Mouse (Mus musculus): ENCODE measurements around the gene Plscr2. TPM values are rescaled to one million over a fixed set of nuclear protein-coding genes. Genes with fewer than 3 reads are reported as not detected.

Plscr2 gene
- polyA plus RNA-seq, 1 experiment from 2014 or later, result 0.23 TPM

DNA sequence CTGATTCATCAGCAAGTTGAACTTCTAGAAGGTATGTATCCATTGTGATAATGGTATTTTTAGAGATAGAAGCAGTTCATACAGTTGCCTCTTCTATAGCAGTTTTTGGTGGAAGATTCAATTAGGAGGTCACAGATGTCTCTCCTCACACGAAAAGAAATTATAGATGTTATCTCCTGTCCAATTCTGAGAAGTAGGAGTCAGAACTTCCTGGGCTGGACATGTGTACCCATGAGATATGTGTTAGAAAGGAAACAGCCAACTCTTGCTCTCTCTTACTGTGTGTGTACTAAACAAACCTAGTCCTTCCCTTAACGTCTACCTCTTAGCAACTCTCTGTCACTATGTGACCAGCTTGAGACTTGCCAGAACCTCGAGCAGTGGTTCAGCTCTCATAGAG is 14.3 kb downstream of the Plscr2 start:
- no peaks in the 10 kb centered on the region for H3K36me3 ChIP-seq (ENCODE audit: control insufficient read depth, insufficient read depth, low read length)
- ATAC-seq (ENCODE audit: insufficient number of reproducible peaks, low FRiP score, low TSS enrichment, low read depth), result no peak
- H3K27ac ChIP-seq (replicated peaks; ENCODE audit: low read depth, low read length), result no peak overlapping the region
- no peaks in the 10 kb centered on the region for H3K9me3 ChIP-seq (ENCODE audit: control insufficient read depth, low read length)
- no peak for DNase-seq (ENCODE audit: low spot score)
- no peak overlapping the region for H3K9ac ChIP-seq (ENCODE audit: low read length)
- H3K4me2 ChIP-seq (ENCODE audit: low read depth, severe bottlenecking), result no peak overlapping the region
- no peaks in the 10 kb centered on the region for H3K4me1 ChIP-seq (ENCODE audit: control insufficient read depth, insufficient read depth, low read length)
- H3K27me3 ChIP-seq (ENCODE audit: control insufficient read depth, insufficient read depth, low read length), result no peaks in the 10 kb centered on the region
- no peak overlapping the region for H3K4me3 ChIP-seq (ENCODE audit: low read depth, low read length)
- 84% methylated on average over 3 of the region's 3 CpGs for WGBS

DNA sequence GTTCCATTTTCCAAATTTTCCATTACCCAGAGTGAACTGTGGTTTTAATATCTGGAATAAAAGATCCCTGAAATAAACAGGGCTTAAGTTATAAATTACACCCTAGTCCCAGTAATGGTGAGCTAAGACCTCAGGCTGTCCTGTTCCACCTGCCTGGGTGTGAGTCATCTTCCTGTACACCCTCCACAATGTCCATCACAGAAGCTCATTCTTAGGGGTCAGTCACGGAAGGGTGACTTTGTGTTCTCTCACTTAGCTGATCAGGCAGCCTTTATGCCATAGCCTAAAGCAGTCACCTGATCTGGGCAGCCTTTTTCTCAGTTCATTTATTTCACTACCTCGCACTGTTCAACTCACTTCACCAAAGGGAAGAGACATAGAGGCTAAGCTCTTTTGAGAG is 16.8 kb downstream of the Plscr2 start:
- Histone ChIP-seq H3K4me2 (ENCODE audit: low read depth, severe bottlenecking) (no peak overlapping the region), H3K36me3 (ENCODE audit: control insufficient read depth, insufficient read depth, low read length) (no peaks in the 10 kb centered on the region), H3K9me3 (ENCODE audit: control insufficient read depth, low read length) (no peaks in the 10 kb centered on the region), H3K27ac (replicated peaks; ENCODE audit: low read depth, low read length) (no peak overlapping the region), H3K9ac (ENCODE audit: low read length) (no peak overlapping the region), H3K4me1 (ENCODE audit: control insufficient read depth, insufficient read depth, low read length) (no peaks in the 10 kb centered on the region), H3K4me3 (ENCODE audit: low read depth, low read length) (no peak overlapping the region), H3K27me3 (ENCODE audit: control insufficient read depth, insufficient read depth, low read length) (no peaks in the 10 kb centered on the region)
- DNase-seq (ENCODE audit: low spot score) (no peak), ATAC-seq (ENCODE audit: insufficient number of reproducible peaks, low FRiP score, low TSS enrichment, low read depth) (no peak)
- 87% methylated on average over 2 of the region's 2 CpGs for WGBS

- H3K36me3 ChIP-seq (ENCODE audit: control insufficient read depth, insufficient read depth, low read length), result no peaks in the 10 kb centered on the region
- H3K27ac ChIP-seq (replicated peaks; ENCODE audit: low read depth, low read length), result no peak overlapping the region
- no peak overlapping the region for H3K4me2 ChIP-seq (ENCODE audit: low read depth, severe bottlenecking)
- H3K4me3 ChIP-seq (ENCODE audit: low read depth, low read length), result no peak overlapping the region
- no peak for DNase-seq (ENCODE audit: low spot score)
- H3K4me1 ChIP-seq (ENCODE audit: control insufficient read depth, insufficient read depth, low read length), result no peaks in the 10 kb centered on the region
- ATAC-seq (ENCODE audit: insufficient number of reproducible peaks, low FRiP score, low TSS enrichment, low read depth), result no peak
- H3K27me3 ChIP-seq (ENCODE audit: control insufficient read depth, insufficient read depth, low read length), result no peaks in the 10 kb centered on the region
- no peaks in the 10 kb centered on the region for H3K9me3 ChIP-seq (ENCODE audit: control insufficient read depth, low read length)
- WGBS, result 56% methylated on average over 3 of the region's 3 CpGs
- no peak overlapping the region for H3K9ac ChIP-seq (ENCODE audit: low read length)
Observed at GRCm38 (mm10) chr9:92292922-92293321, 17.5 kb downstream of the Plscr2 start.

DNA sequence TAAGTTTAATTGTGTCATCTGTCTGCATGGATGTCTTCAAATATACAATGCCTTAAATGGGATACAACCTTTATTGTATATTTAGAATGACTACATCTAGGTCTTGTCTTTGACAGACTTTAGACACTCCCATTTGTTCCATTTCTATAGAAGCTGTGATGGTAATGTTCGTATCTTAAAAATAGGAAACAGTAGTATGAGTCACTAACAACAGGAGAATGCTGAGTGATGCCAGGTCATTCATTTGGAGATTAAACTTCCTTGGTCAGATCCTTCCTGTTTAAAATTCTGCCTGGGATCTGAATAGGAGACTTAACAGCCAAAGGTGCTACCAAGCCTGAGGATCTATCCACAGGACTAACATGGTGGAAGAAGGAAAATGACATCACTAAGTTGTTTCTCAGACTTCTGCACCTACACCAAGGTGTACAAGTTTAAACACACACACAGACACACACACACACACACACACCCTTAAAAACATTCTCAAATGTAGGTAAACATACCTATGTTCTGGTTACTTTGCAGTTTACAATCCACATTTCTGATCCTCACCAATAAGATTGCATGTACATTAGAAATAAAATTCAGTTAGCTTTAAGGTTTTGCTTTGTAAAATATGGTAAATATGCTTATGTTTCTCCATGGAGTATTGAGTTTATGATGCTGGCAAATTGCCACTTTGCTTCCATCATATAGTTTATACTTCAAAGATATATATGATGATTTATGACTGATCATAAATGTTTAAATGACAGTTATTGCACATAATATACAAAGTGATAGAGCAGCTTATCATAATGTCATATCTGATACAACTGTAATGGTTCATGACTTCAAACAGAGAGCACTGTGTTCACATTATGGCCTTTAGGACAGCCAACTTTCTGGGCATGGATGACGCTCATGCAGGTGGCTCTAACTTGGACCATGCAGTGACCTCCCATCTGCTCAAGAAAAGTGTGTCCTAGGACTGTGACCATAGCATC is 18.5 kb downstream of the Plscr2 start:
- H3K4me2 ChIP-seq (ENCODE audit: low read depth, severe bottlenecking), result no peak overlapping the region
- no peaks in the 10 kb centered on the region for H3K36me3 ChIP-seq (ENCODE audit: control insufficient read depth, insufficient read depth, low read length)
- 93% methylated on average over 2 of the region's 2 CpGs for WGBS
- DNase-seq (ENCODE audit: low spot score) (no peak), ATAC-seq (ENCODE audit: insufficient number of reproducible peaks, low FRiP score, low TSS enrichment, low read depth) (no peak)
- H3K9ac ChIP-seq (ENCODE audit: low read length), result no peak overlapping the region
- H3K4me3 ChIP-seq (ENCODE audit: low read depth, low read length), result no peak overlapping the region
- no peaks in the 10 kb centered on the region for H3K27me3 ChIP-seq (ENCODE audit: control insufficient read depth, insufficient read depth, low read length)
- no peaks in the 10 kb centered on the region for H3K4me1 ChIP-seq (ENCODE audit: control insufficient read depth, insufficient read depth, low read length)
- H3K9me3 ChIP-seq (ENCODE audit: control insufficient read depth, low read length), result no peaks in the 10 kb centered on the region
- H3K27ac ChIP-seq (replicated peaks; ENCODE audit: low read depth, low read length), result no peak overlapping the region

DNA sequence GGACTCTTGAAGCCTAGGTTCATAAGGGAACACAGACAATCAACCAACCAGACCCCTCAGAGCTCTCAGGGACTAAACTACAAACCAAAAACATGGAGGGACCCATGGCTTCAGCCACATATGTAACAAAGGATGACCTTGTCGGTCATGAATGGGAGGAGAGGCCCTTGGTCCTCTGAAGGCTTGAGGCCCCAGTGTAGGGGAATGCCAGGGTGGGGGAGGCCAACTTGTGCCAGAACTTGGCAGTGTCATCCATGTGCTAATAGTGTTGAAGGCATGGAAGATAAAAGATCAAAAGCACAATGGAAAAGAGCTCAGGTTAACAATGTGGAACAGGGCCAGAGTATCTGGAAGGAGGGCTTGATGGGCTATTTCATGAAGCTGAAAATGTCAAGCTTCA is 22.9 kb downstream of the Plscr2 start:
- no peak overlapping the region for H3K4me2 ChIP-seq (ENCODE audit: low read depth, severe bottlenecking)
- ATAC-seq (ENCODE audit: insufficient number of reproducible peaks, low FRiP score, low TSS enrichment, low read depth) (no peak), DNase-seq (ENCODE audit: low spot score) (no peak)
- H3K9ac ChIP-seq (ENCODE audit: low read length), result no peak overlapping the region
- H3K27me3 ChIP-seq (ENCODE audit: control insufficient read depth, insufficient read depth, low read length), result no peaks in the 10 kb centered on the region
- H3K27ac ChIP-seq (replicated peaks; ENCODE audit: low read depth, low read length), result no peak overlapping the region
- no peaks in the 10 kb centered on the region for H3K4me1 ChIP-seq (ENCODE audit: control insufficient read depth, insufficient read depth, low read length)
- no peak overlapping the region for H3K4me3 ChIP-seq (ENCODE audit: low read depth, low read length)
- WGBS, result 77% methylated on average over 1 of the region's 1 CpGs
- no peaks in the 10 kb centered on the region for H3K36me3 ChIP-seq (ENCODE audit: control insufficient read depth, insufficient read depth, low read length)
- no peaks in the 10 kb centered on the region for H3K9me3 ChIP-seq (ENCODE audit: control insufficient read depth, low read length)

GRCm38 (mm10) chr9:92301213-92301612 is 25.8 kb downstream of the Plscr2 start:
- H3K36me3 ChIP-seq (ENCODE audit: control insufficient read depth, insufficient read depth, low read length), result no peaks in the 10 kb centered on the region
- WGBS, result 53% methylated on average over 3 of the region's 3 CpGs

GRCm38 (mm10) chr9:92305075-92305474 is 29.7 kb downstream of the Plscr2 start:
- WGBS, result 83% methylated on average over 8 of the region's 8 CpGs
- ATAC-seq (ENCODE audit: insufficient number of reproducible peaks, low FRiP score, low TSS enrichment, low read depth), result no peak

More at GRCm38 (mm10) chr9:92301213-92301612, 25.8 kb downstream of the Plscr2 start:
- ATAC-seq (ENCODE audit: insufficient number of reproducible peaks, low FRiP score, low TSS enrichment, low read depth), result no peak
- Histone ChIP-seq H3K9ac (ENCODE audit: low read length) (no peak overlapping the region), H3K4me3 (ENCODE audit: low read depth, low read length) (no peak overlapping the region), H3K4me2 (ENCODE audit: low read depth, severe bottlenecking) (no peak overlapping the region), H3K9me3 (ENCODE audit: control insufficient read depth, low read length) (no peaks in the 10 kb centered on the region), H3K4me1 (ENCODE audit: control insufficient read depth, insufficient read depth, low read length) (no peaks in the 10 kb centered on the region), H3K27me3 (ENCODE audit: control insufficient read depth, insufficient read depth, low read length) (no peaks in the 10 kb centered on the region), H3K27ac (replicated peaks; ENCODE audit: low read depth, low read length) (no peak overlapping the region)
- DNase-seq (ENCODE audit: low spot score), result no peak

DNA sequence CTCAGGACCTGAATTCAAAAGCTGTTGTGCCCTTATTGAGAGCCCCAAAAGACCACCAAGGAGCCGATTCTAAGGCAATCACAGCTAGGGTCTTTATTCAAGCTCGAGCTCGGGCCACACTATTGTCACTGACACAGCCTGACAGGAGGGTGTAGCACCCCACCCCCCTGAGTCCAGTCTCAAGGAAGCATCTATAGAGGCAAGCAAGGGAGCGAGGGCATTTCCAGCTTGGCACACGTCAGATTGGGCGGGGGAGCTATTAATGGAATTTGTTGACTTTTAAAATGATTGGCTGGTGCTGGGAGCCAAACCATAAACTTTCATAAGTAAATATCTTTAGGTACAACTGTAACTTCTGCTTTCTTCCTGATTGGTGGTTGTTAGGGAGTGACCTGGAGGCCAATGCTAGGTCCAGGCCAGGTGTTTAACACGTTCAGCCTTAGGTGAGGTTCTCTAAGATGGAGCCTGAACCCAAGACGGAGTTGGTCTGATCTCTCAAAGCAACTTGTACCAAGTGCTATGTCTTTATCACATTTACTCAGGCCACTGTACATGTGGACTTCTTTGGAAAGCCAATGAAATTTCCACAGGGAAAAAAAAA is 30.3 kb downstream of the Plscr2 start:
- Histone ChIP-seq H3K4me3 (ENCODE audit: low read depth, low read length) (no peak overlapping the region), H3K36me3 (ENCODE audit: control insufficient read depth, insufficient read depth, low read length) (no peaks in the 10 kb centered on the region), H3K4me1 (ENCODE audit: control insufficient read depth, insufficient read depth, low read length) (no peaks in the 10 kb centered on the region), H3K27me3 (ENCODE audit: control insufficient read depth, insufficient read depth, low read length) (no peaks in the 10 kb centered on the region), H3K9me3 (ENCODE audit: control insufficient read depth, low read length) (no peaks in the 10 kb centered on the region), H3K27ac (replicated peaks; ENCODE audit: low read depth, low read length) (no peak overlapping the region), H3K4me2 (ENCODE audit: low read depth, severe bottlenecking) (no peak overlapping the region), H3K9ac (ENCODE audit: low read length) (no peak overlapping the region)
- WGBS, result 88% methylated on average over 8 of the region's 8 CpGs
- DNase-seq (ENCODE audit: low spot score) (no peak), ATAC-seq (ENCODE audit: insufficient number of reproducible peaks, low FRiP score, low TSS enrichment, low read depth) (no peak)

More at GRCm38 (mm10) chr9:92305075-92305474, 29.7 kb downstream of the Plscr2 start:
- Histone ChIP-seq H3K9ac (ENCODE audit: low read length) (no peak overlapping the region), H3K27ac (replicated peaks; ENCODE audit: low read depth, low read length) (no peak overlapping the region), H3K4me3 (ENCODE audit: low read depth, low read length) (no peak overlapping the region), H3K4me2 (ENCODE audit: low read depth, severe bottlenecking) (no peak overlapping the region), H3K9me3 (ENCODE audit: control insufficient read depth, low read length) (no peaks in the 10 kb centered on the region), H3K27me3 (ENCODE audit: control insufficient read depth, insufficient read depth, low read length) (no peaks in the 10 kb centered on the region), H3K36me3 (ENCODE audit: control insufficient read depth, insufficient read depth, low read length) (no peaks in the 10 kb centered on the region), H3K4me1 (ENCODE audit: control insufficient read depth, insufficient read depth, low read length) (no peaks in the 10 kb centered on the region)
- DNase-seq (ENCODE audit: low spot score), result no peak

Data from limb, embryonic 11.5 days (tissue).